Mouse (Mus musculus): ENCODE measurements around the gene 2510039O18Rik.

The 2510039O18Rik gene

DNA sequence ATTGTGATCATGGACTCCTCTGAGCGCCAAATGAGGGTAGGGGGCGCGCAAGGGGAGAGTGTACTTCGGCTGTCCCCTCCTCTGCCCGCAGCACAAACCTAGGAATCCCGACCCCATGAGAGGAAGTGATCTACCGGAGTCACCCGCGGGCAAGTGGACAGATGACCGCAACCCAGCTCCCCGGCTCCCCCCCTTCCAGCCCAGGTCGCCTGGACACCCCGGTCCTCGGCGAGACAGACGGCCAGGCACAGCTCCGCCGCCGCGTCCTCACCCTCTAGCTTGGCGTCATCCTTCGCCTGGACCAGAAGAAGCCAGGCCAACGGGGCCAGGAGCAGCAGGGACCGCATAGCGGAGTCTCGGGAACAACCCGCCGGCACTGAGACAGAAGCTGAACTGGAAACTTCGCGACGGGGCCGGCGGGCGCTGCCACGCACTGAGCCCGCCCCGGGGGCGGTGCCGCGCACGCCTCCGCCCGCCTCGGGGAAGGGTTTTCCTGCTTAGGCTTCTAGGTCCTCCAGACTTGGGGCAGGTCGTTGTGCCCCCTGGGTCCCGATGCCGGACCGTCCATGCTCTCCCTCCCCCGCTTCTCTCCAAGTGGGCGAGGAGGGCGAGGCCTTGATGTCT is 4.3 kb upstream of the 2510039O18Rik start, which contains the start of gene Plod1:
TSS of gene Plod1 (minus strand) at position 437 of the 624 bp plus-strand sequence.
- peak; percentile 69 for DNase-seq (ENCODE audit: low read depth, low spot score)

DNA sequence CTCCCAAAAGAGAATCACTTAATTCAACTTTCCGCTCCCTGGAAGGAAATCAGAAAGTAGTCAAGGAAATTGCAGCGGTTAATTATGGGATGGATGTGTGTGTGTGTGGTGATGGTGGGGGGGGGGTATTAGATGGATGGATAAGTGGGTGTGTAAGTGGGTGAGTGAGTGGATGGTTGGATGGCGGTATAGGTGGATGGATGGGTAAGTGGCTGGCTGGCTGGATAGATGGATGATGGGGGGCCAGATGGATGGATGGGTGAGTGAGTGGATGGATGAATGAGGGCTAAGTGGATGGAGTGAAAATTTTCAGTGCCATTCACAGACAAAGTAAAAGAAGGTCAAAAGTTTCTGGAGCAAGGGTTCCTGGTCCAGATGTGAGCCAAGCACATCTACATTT is 3.7 kb upstream of the 2510039O18Rik start:
- no peak for DNase-seq (ENCODE audit: low read depth, low spot score)

DNA sequence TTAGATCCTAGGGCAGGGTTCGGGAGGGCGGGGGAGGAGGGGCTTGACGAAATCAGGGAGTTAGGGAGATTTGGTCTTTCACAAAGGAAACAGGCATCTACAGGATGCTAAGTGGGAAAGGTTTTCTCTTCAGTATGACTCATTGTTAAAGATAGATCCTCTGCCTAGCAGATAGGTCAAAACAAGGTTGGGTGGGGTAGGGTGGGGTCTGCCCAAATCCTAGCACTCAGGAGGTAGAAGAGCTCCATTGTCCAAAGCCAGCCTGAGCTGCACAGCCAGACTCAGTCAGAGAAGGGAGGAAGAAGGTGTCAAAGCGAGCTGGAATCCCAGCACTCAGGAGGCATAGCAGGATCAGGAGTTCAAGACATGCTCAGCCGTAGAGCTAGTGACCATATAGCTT is 3.2 kb upstream of the 2510039O18Rik start:
- DNase-seq (ENCODE audit: low read depth, low spot score), result no peak

DNA sequence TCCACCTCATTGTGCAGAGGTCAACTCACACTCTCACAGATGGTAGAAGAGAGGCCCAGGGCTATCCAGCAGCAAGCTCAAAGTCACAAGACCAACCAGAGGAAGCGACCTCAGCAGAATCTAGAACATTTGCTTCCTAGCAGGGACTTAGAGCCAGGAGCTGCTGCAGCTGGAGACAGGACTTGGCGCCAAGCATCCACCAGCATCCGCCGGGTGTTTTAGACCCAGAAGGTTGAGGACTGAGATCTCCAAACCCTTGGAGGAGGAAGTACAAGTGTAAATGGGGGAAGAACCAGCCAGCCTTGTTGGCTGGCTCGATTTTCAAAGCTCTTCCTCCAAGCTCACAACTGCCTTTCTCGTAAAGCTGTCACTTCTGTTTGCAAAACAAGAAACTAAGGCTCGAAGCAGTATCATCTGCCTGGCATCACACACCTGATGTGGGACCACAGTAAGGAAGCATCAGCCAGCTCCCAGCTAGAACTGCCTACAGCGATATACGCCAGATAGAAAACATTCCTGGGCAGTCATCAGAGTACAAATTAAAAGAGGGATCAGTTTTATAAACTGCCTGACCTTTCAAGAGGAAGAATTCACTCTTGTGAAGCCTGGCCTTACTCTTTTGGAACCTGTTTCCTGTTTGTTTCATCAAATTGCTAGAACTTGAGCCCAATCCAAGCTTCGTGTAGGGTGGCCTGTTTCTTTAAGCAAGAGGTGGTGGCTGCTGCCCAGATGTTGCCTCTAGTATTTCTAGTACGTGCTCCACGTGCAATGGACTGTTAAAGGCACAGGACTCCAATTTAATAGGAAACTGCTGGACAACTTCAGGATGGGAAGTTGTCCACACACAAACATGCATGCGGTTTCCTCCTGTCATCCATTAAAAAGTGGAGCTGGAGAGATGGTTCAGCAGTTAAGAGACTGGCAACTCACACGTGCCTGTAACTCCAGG is 2.3 kb upstream of the 2510039O18Rik start:
- peak; percentile 85 for DNase-seq (ENCODE audit: low read depth, low spot score)

DNA sequence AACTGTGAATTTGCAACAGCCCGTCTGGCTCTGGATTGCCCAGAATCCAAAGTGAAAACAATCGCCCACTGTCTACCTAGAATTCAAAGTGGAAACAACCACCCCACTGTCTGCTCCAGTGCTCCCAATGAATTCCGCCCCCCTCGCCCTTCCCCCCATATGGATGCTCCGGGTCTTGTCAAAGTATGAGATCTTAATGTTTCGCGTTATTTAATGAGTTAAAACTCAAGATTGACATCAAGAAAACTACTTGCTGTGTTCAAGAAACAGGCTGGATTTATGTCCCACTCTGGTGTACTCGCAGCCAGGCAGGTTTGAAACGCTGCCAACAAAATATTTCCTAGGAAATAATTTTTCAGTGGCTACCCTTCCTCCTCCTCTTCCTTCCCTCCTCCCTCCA is 584 bp upstream of the 2510039O18Rik start:
- peak; percentile 43 for DNase-seq (ENCODE audit: low read depth, low spot score)

GRCm38 (mm10) chr4:147941045-147942020 is 638 bp downstream of the 2510039O18Rik start:
- DNase-seq (ENCODE audit: low read depth, low spot score), result no peak

GRCm38 (mm10) chr4:147943005-147943404 is 2.3 kb downstream of the 2510039O18Rik start:
- DNase-seq (ENCODE audit: low read depth, low spot score), result no peak

- no peak for DNase-seq (ENCODE audit: low read depth, low spot score)
Observed at GRCm38 (mm10) chr4:147947511-147947910, 6.8 kb downstream of the 2510039O18Rik start.

- no peak for DNase-seq (ENCODE audit: low read depth, low spot score)
Observed at GRCm38 (mm10) chr4:147953590-147953989, 12.9 kb downstream of the 2510039O18Rik start.

DNA sequence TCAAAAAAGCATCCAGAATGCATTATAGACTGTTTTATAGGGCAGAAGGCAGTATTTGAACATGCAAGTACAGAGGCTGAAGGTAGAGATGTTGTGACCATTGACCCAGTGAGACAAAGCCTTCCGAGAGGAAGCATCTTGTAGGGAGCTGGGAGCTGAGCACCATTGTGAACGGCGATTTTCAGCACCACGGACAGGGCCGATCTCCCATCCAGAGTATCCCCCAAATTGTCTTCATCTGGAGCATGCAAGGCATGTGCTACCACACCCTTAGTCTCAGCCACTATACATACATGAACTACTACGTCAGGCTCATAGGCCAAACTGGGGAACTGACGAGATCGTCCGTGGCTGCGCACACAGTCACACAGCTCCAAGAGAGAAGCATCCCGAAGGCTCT is 16.4 kb downstream of the 2510039O18Rik start:
- no peak for DNase-seq (ENCODE audit: low read depth, low spot score)

DNA sequence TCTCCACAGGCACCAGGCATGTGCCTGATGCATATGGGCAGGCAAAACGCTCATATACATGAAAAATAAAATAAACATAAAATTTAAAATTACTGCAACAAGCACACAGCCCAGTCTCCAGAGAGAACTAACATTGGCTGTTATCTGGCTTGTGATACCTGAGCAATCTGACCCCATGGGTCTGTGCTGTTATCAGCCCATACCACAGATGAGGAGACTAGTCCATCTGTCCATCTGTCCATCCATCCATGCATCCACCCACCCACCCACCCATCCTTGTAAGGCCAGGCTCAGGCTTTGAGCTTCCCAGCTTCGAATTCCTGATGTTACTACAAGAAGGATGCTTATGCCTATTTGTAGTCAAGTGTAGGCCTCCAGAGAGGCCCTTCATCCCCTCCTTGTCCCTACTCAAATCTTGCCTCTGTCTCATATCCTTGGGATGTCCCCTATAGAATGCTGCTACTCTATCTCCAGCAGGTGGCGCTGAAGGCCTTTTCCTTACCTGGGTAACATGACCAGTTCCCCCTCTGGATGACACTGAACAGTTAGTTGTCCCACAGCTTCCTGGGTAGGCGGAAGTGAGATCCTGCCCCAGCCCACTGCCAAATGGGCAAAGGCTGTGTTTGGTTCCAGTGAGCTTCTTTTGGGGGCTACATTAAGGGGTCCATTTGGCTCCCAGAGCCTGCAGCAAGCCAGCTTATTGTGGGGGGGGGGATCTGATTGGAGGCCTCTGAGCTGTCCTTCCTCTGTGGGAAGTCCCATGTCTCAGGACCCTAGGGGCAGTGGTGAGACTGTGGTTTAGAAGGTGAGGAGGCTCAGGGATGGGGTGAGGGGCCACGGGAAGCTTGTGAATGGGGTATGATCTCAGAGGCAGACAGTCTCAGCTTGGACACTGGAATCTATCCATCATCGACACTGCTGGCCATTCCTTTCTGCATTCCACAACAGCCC is 19.5 kb downstream of the 2510039O18Rik start:
- DNase-seq (ENCODE audit: low read depth, low spot score), result peak; percentile 59

- no peak for DNase-seq (ENCODE audit: low read depth, low spot score)
Observed at GRCm38 (mm10) chr4:147962781-147963180, 22.1 kb downstream of the 2510039O18Rik start.

DNA sequence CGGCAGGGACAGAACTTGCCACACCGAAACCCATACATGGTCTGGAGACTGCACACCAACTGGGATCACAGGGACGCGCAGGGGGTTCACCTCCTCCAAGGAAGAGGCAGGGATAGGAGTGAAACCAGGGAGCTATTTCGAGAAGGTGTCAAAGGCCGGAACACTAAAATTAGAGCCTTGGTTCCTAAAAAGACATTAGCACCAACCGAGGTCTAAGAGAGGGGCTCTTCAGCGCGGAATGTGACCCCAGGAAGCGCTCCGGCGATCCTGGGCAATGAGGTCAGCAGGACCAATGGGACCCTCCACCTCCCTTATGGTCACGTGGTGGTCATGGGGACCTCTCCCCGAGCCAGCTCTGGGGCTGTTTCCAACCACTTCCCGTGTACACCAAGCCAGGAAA is 22.9 kb downstream of the 2510039O18Rik start:
- no peak for DNase-seq (ENCODE audit: low read depth, low spot score)

DNA sequence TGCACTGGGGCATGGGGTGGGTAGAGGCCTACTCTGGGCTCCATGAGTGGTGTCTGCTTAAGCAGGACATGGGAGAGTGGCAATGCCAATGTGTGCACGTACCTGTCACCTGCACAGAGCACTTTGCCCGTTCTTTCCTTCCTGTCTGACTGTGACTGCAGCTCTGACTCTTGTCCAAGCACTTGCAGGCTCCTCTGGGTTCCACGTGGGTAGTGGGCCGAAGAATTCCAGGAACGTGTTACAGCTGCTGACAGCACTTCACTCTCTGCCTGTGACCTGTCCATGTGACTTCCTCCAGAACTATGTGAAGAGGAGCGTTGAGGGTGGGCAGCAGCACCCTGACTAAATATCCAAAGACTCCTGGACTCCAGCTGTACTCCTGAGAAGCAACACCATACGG is 25.0 kb downstream of the 2510039O18Rik start:
- DNase-seq (ENCODE audit: low read depth, low spot score), result no peak

GRCm38 (mm10) chr4:147968816-147969215 is 28.1 kb downstream of the 2510039O18Rik start:
- no peak for DNase-seq (ENCODE audit: low read depth, low spot score)

DNA sequence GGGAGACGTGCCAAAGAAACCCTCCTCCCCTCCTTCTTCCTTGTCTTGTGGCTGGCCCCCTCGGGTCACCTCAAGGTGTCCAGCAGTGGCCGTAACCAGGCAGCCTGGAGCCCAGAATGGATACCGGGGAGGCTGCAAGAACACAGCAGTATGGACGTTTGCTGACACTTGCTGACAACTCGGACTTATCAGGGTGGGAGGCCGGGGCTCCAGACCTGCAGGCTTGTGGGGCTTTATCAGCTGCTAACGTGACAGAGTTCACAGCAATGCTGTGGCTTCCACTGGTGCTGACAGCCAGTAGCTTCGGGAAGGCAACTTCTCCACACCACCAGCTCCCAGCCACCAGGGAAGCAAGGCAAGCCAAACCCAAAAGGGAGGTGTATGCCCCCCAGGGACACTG is 28.6 kb downstream of the 2510039O18Rik start:
- no peak for DNase-seq (ENCODE audit: low read depth, low spot score)

DNA sequence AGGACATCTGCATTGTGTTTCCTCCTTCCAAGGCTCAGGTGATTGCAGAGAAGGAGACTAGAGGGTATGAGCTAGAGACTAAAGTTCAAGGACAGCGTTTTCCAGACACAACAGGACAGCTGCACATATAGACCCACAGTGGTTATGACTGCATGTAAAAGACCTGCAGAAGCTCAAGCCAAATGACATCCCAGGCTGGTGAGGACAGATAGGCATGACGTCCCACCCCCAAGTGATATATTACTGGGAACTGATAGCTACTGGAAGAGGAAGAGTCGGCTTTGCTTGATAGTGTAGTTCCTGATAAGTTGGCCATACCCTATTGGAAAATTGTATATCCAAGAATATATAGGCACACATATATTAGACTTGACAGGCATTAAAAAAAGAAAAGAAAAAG is 35.5 kb downstream of the 2510039O18Rik start:
- no peak for DNase-seq (ENCODE audit: low read depth, low spot score)

DNA sequence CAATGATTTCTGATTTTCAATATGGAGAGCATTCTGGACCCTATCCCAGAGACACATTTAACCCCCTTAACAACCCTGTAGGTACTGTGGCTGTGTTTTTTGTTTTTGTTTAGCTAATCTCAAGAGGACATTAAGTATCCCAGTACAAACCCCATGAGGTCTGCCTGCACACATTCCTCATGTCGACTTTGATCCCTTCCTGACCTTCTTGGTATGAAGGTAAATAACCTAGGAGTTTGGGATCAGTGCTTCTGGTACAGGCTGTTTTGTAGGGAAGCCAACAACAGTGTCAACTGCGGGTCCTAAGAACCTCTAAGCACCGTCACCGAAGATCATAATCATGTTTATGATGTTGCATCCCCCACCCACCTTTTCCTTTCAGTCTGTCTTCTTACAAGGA is 37.0 kb downstream of the 2510039O18Rik start:
- no peak for DNase-seq (ENCODE audit: low read depth, low spot score)

GRCm38 (mm10) chr4:147978391-147978790 is 37.7 kb downstream of the 2510039O18Rik start:
- DNase-seq (ENCODE audit: low read depth, low spot score), result no peak

DNA sequence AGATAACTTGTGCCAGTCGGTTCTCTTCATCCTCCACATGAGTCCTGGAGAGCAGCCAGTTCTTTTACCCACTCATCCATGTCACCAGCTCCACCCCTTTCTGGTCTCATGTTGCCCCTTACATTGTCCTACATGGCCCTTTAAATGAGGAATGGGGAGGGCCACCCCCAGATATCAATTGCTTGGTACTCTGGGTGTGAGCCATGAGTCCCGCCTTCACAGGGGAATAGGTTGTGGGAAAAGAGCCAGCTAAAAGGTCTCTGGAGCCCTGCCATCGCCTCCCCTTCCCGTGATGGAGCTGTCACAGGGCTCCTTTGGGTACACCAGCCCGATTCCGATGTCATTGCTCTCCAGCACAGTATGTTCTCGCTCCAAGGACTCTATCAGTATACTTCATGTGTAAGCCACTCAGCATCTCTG is 38.8 kb downstream of the 2510039O18Rik start:
- DNase-seq (ENCODE audit: low read depth, low spot score), result no peak

All from skeletal muscle tissue, adult 2 months (tissue).